Mouse (Mus musculus) embryonic facial prominence, embryonic 13.5 days (tissue): Measurements from ENCODE around the gene Prss40. TPM values are rescaled to one million over a fixed set of nuclear protein-coding genes. Genes with fewer than 3 reads are reported as not detected.
A peak's percentile ranks its signal among the peaks of the same experiment; 100 is the strongest.

Experiments
- ATAC-seq: fragments of 200-750 bp; cut with Nextera tagmentation; 2 replicates; pipeline ENCODE4 v1.8.0; 2017; ENCODE audit warnings: low read depth; ENCODE audit not compliant: insufficient number of reproducible peaks, insufficient read depth, low FRiP score, low TSS enrichment
- H3K27ac ChIP-seq: fragments of 300-500 bp; sonication (generic); 2 replicates; pipeline ENCODE4 v1.5.1; 2015; ENCODE audit warnings: moderate library complexity, mild to moderate bottlenecking, inconsistent platforms
- H3K27me3 ChIP-seq: fragments of 300-500 bp; sonication (generic); 2 replicates; pipeline ENCODE4 v1.6.1; 2015; ENCODE audit warnings: mild to moderate bottlenecking, inconsistent platforms
- H3K36me3 ChIP-seq: fragments of 300-500 bp; sonication (generic); 2 replicates; pipeline ENCODE4 v1.6.1; 2015; ENCODE audit warnings: mild to moderate bottlenecking, inconsistent platforms
- H3K4me1 ChIP-seq: fragments of 300-500 bp; sonication (generic); 2 replicates; pipeline ENCODE4 v1.6.1; 2015; ENCODE audit warnings: inconsistent platforms
- H3K4me2 ChIP-seq: fragments of 300-500 bp; sonication (generic); 2 replicates; pipeline ENCODE4 v1.6.1; 2015; ENCODE audit warnings: moderate library complexity, mild to moderate bottlenecking, inconsistent platforms
- H3K4me3 ChIP-seq: fragments of 300-500 bp; sonication (generic); 2 replicates; pipeline ENCODE4 v1.5.1; 2015; ENCODE audit warnings: mild to moderate bottlenecking, inconsistent platforms
- H3K9ac ChIP-seq: fragments of 300-500 bp; sonication (generic); 2 replicates; pipeline ENCODE4 v1.6.1; 2015; ENCODE audit warnings: mild to moderate bottlenecking, inconsistent platforms
- H3K9me3 ChIP-seq: fragments of 300-500 bp; sonication (generic); 2 replicates; pipeline ENCODE4 v1.6.1; 2016; ENCODE audit warnings: inconsistent platforms
- WGBS: fragments of 180-500 bp; shearing (Covaris S2); methylation state at CpG from one replicate; pipeline ENCODE4 v1.1.7; 2015; ENCODE audit warnings: mixed read lengths; 5-methylcytosine and 5-hydroxymethylcytosine counted together
- polyA plus RNA-seq: library from polyadenylated mRNA; unstranded; fragments of >200 nt; fragmentation: Nextera tagmentation; extraction: Ambion mirVana; gene quantifications from 2 replicates; pipeline ENCODE4 v1.2.1, GENCODE M21; 2015

Gene Prss40
- 0.14 TPM in 1 of 2 replicates, not detected in the other for polyA plus RNA-seq

GRCm38 (mm10) chr1:34560843-34561242 is at the start of gene Prss40:
Gene Prss40, minus strand, starts transcription at chr1:34560943.
- Histone ChIP-seq H3K36me3 (no peaks in the 10 kb centered on the region), H3K27ac (no peak within 1 kb of the TSS), H3K4me1 (no peaks in the 10 kb centered on the region), H3K4me3 (no peak within 1 kb of the TSS), H3K9ac (no peak within 1 kb of the TSS), H3K9me3 (no peaks in the 10 kb centered on the region), H3K27me3 (no peaks in the 10 kb centered on the region), H3K4me2 (no peak within 1 kb of the TSS)
- WGBS = 87% methylated on average over 15 of the region's 15 CpGs
- no peak for ATAC-seq

GRCm38 (mm10) chr1:34602363-34602762 is 41.6 kb upstream of the Prss40 start:
- Histone ChIP-seq H3K4me2 (no peak overlapping the region), H3K9ac (no peak overlapping the region), H3K36me3 (no peaks in the 10 kb centered on the region), H3K4me1 (no peaks in the 10 kb centered on the region), H3K9me3 (no peaks in the 10 kb centered on the region), H3K27ac (no peak overlapping the region), H3K4me3 (no peak overlapping the region), H3K27me3 (no peaks in the 10 kb centered on the region)
- 16% methylated on average over 8 of the region's 8 CpGs for WGBS
- no peak for ATAC-seq

- H3K4me3 ChIP-seq = no peak overlapping the region
- no peak for ATAC-seq
- no peaks in the 10 kb centered on the region for H3K9me3 ChIP-seq
- H3K4me2 ChIP-seq = no peak overlapping the region
- WGBS = 74% methylated on average over 3 of the region's 3 CpGs
- no peaks in the 10 kb centered on the region for H3K27me3 ChIP-seq
- no peak overlapping the region for H3K27ac ChIP-seq
- H3K4me1 ChIP-seq = no peaks in the 10 kb centered on the region
- H3K9ac ChIP-seq = no peak overlapping the region
- H3K36me3 ChIP-seq = no peaks in the 10 kb centered on the region
These were observed 40.7 kb upstream of the Prss40 start for GRCm38 (mm10) chr1:34601323-34602047.

- Histone ChIP-seq H3K9ac (no peak overlapping the region), H3K27me3 (no peaks in the 10 kb centered on the region), H3K4me2 (no peak overlapping the region), H3K27ac (no peak overlapping the region), H3K9me3 (no peaks in the 10 kb centered on the region), H3K4me3 (no peak overlapping the region), H3K4me1 (no peaks in the 10 kb centered on the region), H3K36me3 (no peaks in the 10 kb centered on the region)
- WGBS = 74% methylated on average over 15 of the region's 15 CpGs
- no peak for ATAC-seq
These were observed 39.3 kb upstream of the Prss40 start for GRCm38 (mm10) chr1:34600000-34600399.

- Histone ChIP-seq H3K4me2 (no peak overlapping the region), H3K9me3 (no peaks in the 10 kb centered on the region), H3K9ac (no peak overlapping the region), H3K27me3 (no peaks in the 10 kb centered on the region), H3K4me1 (no peaks in the 10 kb centered on the region), H3K4me3 (no peak overlapping the region), H3K36me3 (no peaks in the 10 kb centered on the region), H3K27ac (no peak overlapping the region)
- 79% methylated on average over 22 of the region's 22 CpGs for WGBS
- ATAC-seq = no peak
These were observed 26.8 kb upstream of the Prss40 start for GRCm38 (mm10) chr1:34587298-34588096.

- no peak overlapping the region for H3K4me2 ChIP-seq
- H3K27ac ChIP-seq = no peak overlapping the region
- H3K9ac ChIP-seq = no peak overlapping the region
- 70% methylated on average over 4 of the region's 4 CpGs for WGBS
- no peaks in the 10 kb centered on the region for H3K9me3 ChIP-seq
- no peaks in the 10 kb centered on the region for H3K4me1 ChIP-seq
- no peaks in the 10 kb centered on the region for H3K36me3 ChIP-seq
- H3K4me3 ChIP-seq = no peak overlapping the region
- no peak for ATAC-seq
- H3K27me3 ChIP-seq = peaks cover 18% of the 10 kb centered on the region
These were observed 24.0 kb upstream of the Prss40 start for GRCm38 (mm10) chr1:34584736-34585135.

GRCm38 (mm10) chr1:34583821-34584263 is 23.1 kb upstream of the Prss40 start:
- Histone ChIP-seq H3K4me2 (no peak overlapping the region), H3K27ac (no peak overlapping the region), H3K9me3 (no peaks in the 10 kb centered on the region), H3K27me3 (peaks cover 26% of the 10 kb centered on the region), H3K4me1 (peaks cover 5% of the 10 kb centered on the region; the same call in 1 of the 2 replicates), H3K36me3 (no peaks in the 10 kb centered on the region), H3K4me3 (no peak overlapping the region), H3K9ac (no peak overlapping the region)
- no peak for ATAC-seq
- 13% methylated on average over 4 of the region's 4 CpGs for WGBS

- no peak overlapping the region for H3K9ac ChIP-seq
- H3K4me3 ChIP-seq = no peak overlapping the region
- 51% methylated on average over 6 of the region's 6 CpGs for WGBS
- no peak overlapping the region for H3K27ac ChIP-seq
- no peaks in the 10 kb centered on the region for H3K36me3 ChIP-seq
- peaks cover 39% of the 10 kb centered on the region for H3K27me3 ChIP-seq
- peaks cover 6% of the 10 kb centered on the region; the same call in 1 of the 2 replicates for H3K4me1 ChIP-seq
- H3K4me2 ChIP-seq = no peak overlapping the region
- H3K9me3 ChIP-seq = no peaks in the 10 kb centered on the region
- no peak for ATAC-seq
These were observed 21.5 kb upstream of the Prss40 start for GRCm38 (mm10) chr1:34582218-34582617.

- no peak overlapping the region for H3K9ac ChIP-seq
- H3K36me3 ChIP-seq = no peaks in the 10 kb centered on the region
- H3K4me1 ChIP-seq = peaks cover 6% of the 10 kb centered on the region; the same call in 1 of the 2 replicates
- no peaks in the 10 kb centered on the region for H3K9me3 ChIP-seq
- 2% methylated on average over 18 of the region's 18 CpGs for WGBS
- peak overlapping the region; percentile 39 for H3K4me3 ChIP-seq
- H3K4me2 ChIP-seq = peak overlapping the region; percentile 77
- H3K27ac ChIP-seq = no peak overlapping the region
- ATAC-seq = no peak
- H3K27me3 ChIP-seq = peaks cover 42% of the 10 kb centered on the region
These were observed 19.1 kb upstream of the Prss40 start for GRCm38 (mm10) chr1:34579782-34580356.

- WGBS = under 1% methylated on average over 53 of the region's 53 CpGs
- Histone ChIP-seq H3K27ac (no peak within 1 kb of the TSS), H3K9ac (0 out of 2 replicates have a peak within 1 kb of the TSS, but pooled peaks have one; percentile 53), H3K36me3 (no peaks in the 10 kb centered on the region), H3K27me3 (peaks cover 42% of the 10 kb centered on the region), H3K4me1 (peaks cover 6% of the 10 kb centered on the region; the same call in 1 of the 2 replicates), H3K4me2 (peak within 1 kb of the TSS; percentile 77), H3K4me3 (peak within 1 kb of the TSS; percentile 39), H3K9me3 (no peaks in the 10 kb centered on the region)
- peak; percentile 79 for ATAC-seq
These were observed 18.4 kb upstream of the Prss40 start, which contains the start of gene Amer3 for GRCm38 (mm10) chr1:34578851-34579781. Gene Amer3, plus strand, starts transcription at chr1:34579657.

- H3K36me3 ChIP-seq = no peaks in the 10 kb centered on the region
- H3K4me1 ChIP-seq = no peaks in the 10 kb centered on the region
- 87% methylated on average over 6 of the region's 6 CpGs for WGBS
- no peaks in the 10 kb centered on the region for H3K9me3 ChIP-seq
- H3K9ac ChIP-seq = no peak overlapping the region
- H3K27me3 ChIP-seq = peaks cover 10% of the 10 kb centered on the region
- no peak overlapping the region for H3K4me3 ChIP-seq
- ATAC-seq = no peak
- H3K4me2 ChIP-seq = no peak overlapping the region
- no peak overlapping the region for H3K27ac ChIP-seq
These were observed 12.5 kb upstream of the Prss40 start for GRCm38 (mm10) chr1:34573221-34573620.
